Mouse (Mus musculus) lung, embryonic 16.5 days (tissue): ENCODE results near the gene Gm49340. TPM values are rescaled to one million over a fixed set of nuclear protein-coding genes. Genes with fewer than 3 reads are reported as not detected.
A peak's percentile ranks its signal among the peaks of the same experiment; 100 is the strongest.

Experiments
- ATAC-seq: fragments of 200-750 bp; cut with Nextera tagmentation; 2 replicates; pipeline ENCODE4 v1.8.0; 2017; ENCODE audit warnings: low read depth, mild to moderate bottlenecking, moderate library complexity
- H3K27ac ChIP-seq: fragments of 300-500 bp; sonication (generic); 2 replicates; pipeline ENCODE4 v1.5.1; 2014; ENCODE audit warnings: mild to moderate bottlenecking, control low read depth, low read length
- H3K27me3 ChIP-seq: fragments of 300-500 bp; sonication (generic); 2 replicates; pipeline ENCODE4 v1.6.1; 2014; ENCODE audit warnings: low read depth, low read length, mixed read lengths; ENCODE audit not compliant: control insufficient read depth, insufficient read depth
- H3K36me3 ChIP-seq: fragments of 300-500 bp; sonication (generic); 2 replicates; pipeline ENCODE4 v1.6.1; 2014; ENCODE audit warnings: low read length; ENCODE audit not compliant: control insufficient read depth, insufficient read depth
- H3K4me1 ChIP-seq: fragments of 300-500 bp; sonication (generic); replicated peaks from 2 replicates; pipeline ENCODE4 v1.6.1; 2014; ENCODE audit warnings: low read length, mixed read lengths; ENCODE audit not compliant: control insufficient read depth, insufficient read depth
- H3K4me2 ChIP-seq: fragments of 300-500 bp; sonication (generic); 2 replicates; pipeline ENCODE4 v1.6.1; 2014; ENCODE audit warnings: low read depth, low read length, control low read depth
- H3K4me3 ChIP-seq: fragments of 300-500 bp; sonication (generic); 2 replicates; pipeline ENCODE4 v1.5.1; 2014; ENCODE audit warnings: mild to moderate bottlenecking, low read length, control low read depth
- H3K9ac ChIP-seq: fragments of 300-500 bp; sonication (generic); 2 replicates; pipeline ENCODE4 v1.6.1; 2014; ENCODE audit warnings: low read length, control low read depth
- H3K9me3 ChIP-seq: fragments of 300-500 bp; sonication (generic); 2 replicates; pipeline ENCODE4 v1.6.1; 2016; ENCODE audit warnings: low read length; ENCODE audit not compliant: control insufficient read depth
- WGBS: fragments of 180-500 bp; shearing (Covaris S2); extraction: QIAGEN DNeasy Blood & Tissue Kit; methylation state at CpG from one replicate; pipeline ENCODE4 v1.1.7; 2014; 5-methylcytosine and 5-hydroxymethylcytosine counted together
- polyA plus RNA-seq: library from polyadenylated mRNA; unstranded; fragments of >200 nt; fragmentation: Nextera tagmentation; extraction: Ambion mirVana; gene quantifications from 2 replicates; pipeline ENCODE4 v1.2.1, GENCODE M21; 2015

The Gm49340 gene
- not detected in 2 replicates for polyA plus RNA-seq

DNA sequence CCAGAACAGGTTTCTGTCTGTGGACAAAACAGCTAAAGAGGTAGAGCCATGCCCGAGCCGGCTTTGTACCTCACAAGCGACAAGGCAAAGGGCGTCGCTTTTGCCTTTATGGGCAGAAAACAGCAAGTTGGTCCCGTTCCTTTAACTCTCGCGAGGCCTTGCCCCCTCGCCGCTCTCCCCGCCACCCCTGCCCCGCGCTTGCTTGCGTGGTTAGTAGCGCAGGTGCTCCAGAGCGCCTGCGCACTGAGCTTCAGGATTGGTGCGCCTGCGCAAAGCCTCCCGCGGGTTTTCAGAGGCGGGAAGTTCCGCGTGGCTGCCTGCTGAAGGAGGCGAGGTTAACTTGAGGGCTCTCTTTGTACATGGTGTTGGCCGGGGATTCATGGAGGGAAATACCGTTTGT, at the start of gene Gm49340, which contains the start of the genes Aspa and Spata22:
TSS of gene Gm49340 (plus strand) at position 300 of the 400 bp plus-strand sequence.
TSS of gene Aspa (minus strand) at position 155 of the 400 bp plus-strand sequence.
TSS of gene Spata22 (plus strand) at position 300 of the 400 bp plus-strand sequence.
- no peaks in the 10 kb centered on the region; the same call in 1 of the 2 replicates for H3K9me3 ChIP-seq
- WGBS: 70% methylated on average over 27 of the region's 27 CpGs
- peaks cover 7% of the 10 kb centered on the region; the same call in 1 of the 2 replicates for H3K4me1 ChIP-seq
- no peaks in the 10 kb centered on the region for H3K36me3 ChIP-seq
- H3K9ac ChIP-seq: no peak within 1 kb of the TSS
- no peak within 1 kb of the TSS for H3K4me2 ChIP-seq
- H3K27me3 ChIP-seq: no peaks in the 10 kb centered on the region
- H3K4me3 ChIP-seq: no peak within 1 kb of the TSS
- H3K27ac ChIP-seq: no peak within 1 kb of the TSS
- no peak for ATAC-seq

DNA sequence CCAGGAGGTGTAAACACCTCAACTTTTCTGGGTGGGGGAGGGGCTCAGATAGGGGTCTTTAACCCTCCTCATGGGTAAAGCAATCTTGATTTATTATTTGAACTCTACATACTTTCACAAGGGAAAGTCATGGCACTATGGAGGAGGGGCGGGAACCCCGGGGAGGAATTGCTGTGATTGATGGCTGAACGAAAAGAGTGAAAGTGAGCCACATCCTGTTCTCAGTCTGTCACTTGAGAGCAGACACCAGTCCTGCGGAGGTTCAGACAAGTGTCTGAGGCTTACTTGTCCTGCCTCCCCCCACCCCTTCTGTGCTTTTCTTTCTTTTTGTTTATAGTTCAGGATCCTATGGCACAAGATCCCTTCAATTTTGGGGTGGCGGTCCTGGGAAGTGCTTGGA, 48.8 kb upstream of the Gm49340 start:
- WGBS: 27% methylated on average over 5 of the region's 5 CpGs
- no peaks in the 10 kb centered on the region for H3K27me3 ChIP-seq
- H3K36me3 ChIP-seq: no peaks in the 10 kb centered on the region
- H3K9me3 ChIP-seq: no peaks in the 10 kb centered on the region
- no peak overlapping the region for H3K4me3 ChIP-seq
- no peak overlapping the region for H3K4me2 ChIP-seq
- no peak for ATAC-seq
- H3K4me1 ChIP-seq: peaks cover 10% of the 10 kb centered on the region
- H3K27ac ChIP-seq: no peak overlapping the region
- H3K9ac ChIP-seq: no peak overlapping the region

DNA sequence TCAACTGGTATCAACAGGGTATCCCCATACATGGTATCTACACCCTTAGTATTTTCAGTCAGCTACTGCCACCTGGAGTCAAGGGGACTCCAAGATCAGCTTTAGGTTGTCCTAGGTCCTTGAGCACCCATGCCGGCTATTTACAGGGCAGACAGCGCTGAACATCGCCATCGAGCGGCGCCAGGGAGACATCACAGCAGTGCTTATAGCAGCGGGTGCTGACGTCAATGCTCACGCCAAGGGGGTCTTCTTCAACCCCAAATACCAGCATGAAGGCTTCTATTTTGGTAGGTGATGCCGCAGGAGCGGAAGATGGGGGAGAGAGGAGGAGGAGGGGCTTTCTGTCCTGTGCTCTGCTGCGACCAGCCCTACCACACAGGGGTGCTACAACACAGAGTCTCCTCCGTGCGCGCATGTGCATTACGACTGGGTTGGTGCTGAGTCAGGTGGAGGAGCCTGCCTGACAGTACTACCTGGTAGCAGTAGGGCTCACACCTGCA, 48.0 kb upstream of the Gm49340 start:
- H3K9ac ChIP-seq: peak overlapping the region; percentile 48; the same call in 1 of the 2 replicates
- H3K4me1 ChIP-seq: peaks cover 10% of the 10 kb centered on the region
- H3K36me3 ChIP-seq: no peaks in the 10 kb centered on the region
- H3K4me3 ChIP-seq: peak overlapping the region; percentile 39
- H3K27me3 ChIP-seq: no peaks in the 10 kb centered on the region
- H3K27ac ChIP-seq: no peak overlapping the region
- WGBS: 4% methylated on average over 16 of the region's 16 CpGs
- no peaks in the 10 kb centered on the region for H3K9me3 ChIP-seq
- peak; percentile 72 for ATAC-seq
- peak overlapping the region; percentile 65 for H3K4me2 ChIP-seq

DNA sequence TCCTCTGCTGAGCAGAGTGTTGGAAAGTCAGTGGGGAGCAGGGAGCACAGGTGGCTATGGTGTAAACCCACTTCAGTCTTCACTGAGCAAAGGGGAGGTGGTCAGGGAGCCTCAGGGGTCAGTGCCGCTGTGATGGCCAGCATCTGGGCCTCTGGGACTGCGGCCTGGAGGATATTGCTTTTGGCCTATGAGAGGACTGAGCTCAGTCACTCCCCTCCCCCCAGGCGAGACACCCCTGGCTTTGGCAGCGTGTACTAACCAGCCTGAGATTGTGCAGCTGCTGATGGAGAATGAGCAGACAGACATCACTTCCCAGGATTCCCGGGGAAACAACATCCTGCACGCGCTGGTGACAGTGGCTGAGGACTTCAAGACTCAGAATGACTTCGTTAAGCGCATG, 46.2 kb upstream of the Gm49340 start:
- H3K4me2 ChIP-seq: no peak overlapping the region
- no peaks in the 10 kb centered on the region for H3K27me3 ChIP-seq
- peaks cover 10% of the 10 kb centered on the region for H3K4me1 ChIP-seq
- no peak overlapping the region for H3K4me3 ChIP-seq
- H3K9me3 ChIP-seq: no peaks in the 10 kb centered on the region
- 41% methylated on average over 9 of the region's 9 CpGs for WGBS
- ATAC-seq: peak; percentile 84
- H3K9ac ChIP-seq: no peak overlapping the region
- H3K27ac ChIP-seq: peak overlapping the region; percentile 47; the same call in 1 of the 2 replicates
- no peaks in the 10 kb centered on the region for H3K36me3 ChIP-seq

DNA sequence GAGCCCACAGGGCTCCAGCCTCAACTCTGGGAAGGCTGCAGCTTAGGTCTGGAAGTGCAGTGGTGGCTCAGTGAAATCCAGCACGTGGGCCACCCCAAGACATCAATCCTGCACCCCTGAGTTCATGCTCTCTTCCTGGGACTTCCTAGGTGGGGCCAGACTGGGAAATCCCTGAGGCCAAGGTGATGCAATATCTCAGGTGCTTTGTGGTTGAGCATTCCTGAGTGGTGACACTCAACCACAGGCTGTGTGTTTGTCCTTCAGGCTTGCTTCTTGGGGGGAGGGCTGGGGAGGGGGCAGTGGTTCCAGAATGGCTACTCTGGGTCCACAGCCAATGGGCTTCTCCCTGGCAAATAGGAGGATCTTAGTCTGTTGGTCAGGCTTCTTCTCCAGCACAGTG, 45.6 kb upstream of the Gm49340 start:
- Histone ChIP-seq H3K4me2 (no peak overlapping the region), H3K9ac (0 out of 2 replicates have a peak overlapping the region, but pooled peaks have one; percentile 6), H3K4me3 (no peak overlapping the region), H3K9me3 (no peaks in the 10 kb centered on the region), H3K36me3 (no peaks in the 10 kb centered on the region), H3K27ac (peak overlapping the region; percentile 47; the same call in 1 of the 2 replicates), H3K27me3 (no peaks in the 10 kb centered on the region), H3K4me1 (peaks cover 10% of the 10 kb centered on the region)
- peak; percentile 1; the same call in 1 of the 2 replicates for ATAC-seq
- 44% methylated on average over 1 of the region's 1 CpGs for WGBS

DNA sequence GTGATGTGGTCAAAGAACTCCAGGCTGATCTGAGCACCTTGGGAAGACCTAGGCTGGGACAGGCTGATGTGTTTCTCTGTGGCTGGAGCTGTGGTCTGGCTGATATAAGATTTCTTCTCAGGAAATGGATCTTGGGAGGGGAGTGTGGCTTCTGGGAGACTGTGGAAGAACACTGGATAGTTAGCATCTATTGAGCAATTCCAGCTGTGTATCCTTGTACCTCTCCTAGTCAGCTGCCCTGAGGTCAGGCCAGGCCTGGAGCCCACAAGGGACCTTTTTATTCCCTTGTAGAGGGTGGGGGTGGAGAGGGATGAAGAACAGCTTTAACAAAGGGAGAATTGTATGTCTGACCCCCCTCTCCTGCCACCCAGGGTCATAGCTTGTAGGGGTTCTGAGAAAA, 45.2 kb upstream of the Gm49340 start:
- Histone ChIP-seq H3K4me3 (no peak overlapping the region), H3K9me3 (no peaks in the 10 kb centered on the region), H3K27me3 (no peaks in the 10 kb centered on the region), H3K27ac (peak overlapping the region; percentile 47; the same call in 1 of the 2 replicates), H3K4me1 (peaks cover 10% of the 10 kb centered on the region), H3K4me2 (no peak overlapping the region), H3K9ac (no peak overlapping the region), H3K36me3 (no peaks in the 10 kb centered on the region)
- ATAC-seq: peak; percentile 22; the same call in 1 of the 2 replicates

DNA sequence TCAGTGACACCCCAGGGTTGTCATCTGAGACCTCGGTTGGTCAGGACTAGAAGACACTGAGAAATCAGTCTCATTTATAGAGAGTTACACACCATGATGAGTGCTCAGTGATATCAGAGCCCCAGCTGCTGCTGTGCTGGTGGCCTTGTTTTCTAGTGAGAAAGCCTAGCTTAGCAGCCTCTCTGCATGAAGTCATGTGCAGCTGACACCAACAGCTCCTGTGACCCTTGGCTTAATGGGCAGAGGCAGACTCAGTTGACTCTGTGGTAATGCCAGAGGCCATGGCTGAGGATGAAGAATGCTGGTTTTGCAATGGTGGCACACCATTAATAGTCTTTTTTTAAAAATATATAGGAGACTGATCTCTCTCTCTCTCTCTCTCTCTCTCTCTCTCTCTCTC, 39.9 kb upstream of the Gm49340 start:
- ATAC-seq: peak; percentile 64

DNA sequence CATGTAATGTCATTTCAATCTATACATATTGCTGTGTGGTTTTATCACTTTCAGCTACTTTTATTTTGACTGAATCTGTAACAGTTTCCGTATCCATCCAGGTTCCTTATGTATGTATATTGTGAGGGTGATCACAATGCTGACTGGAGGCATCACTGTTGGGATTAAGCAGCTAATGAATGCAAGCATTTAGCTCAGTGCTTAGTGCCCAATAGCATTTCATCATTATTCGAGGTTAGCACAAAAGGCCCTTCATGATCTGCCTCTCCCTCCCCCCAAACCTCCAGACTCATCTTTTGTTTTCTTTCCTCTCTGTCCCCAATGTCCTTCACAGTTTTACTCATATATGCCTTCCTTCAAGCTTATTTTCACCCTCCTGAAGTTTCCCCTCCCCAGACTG, 26.4 kb upstream of the Gm49340 start:
- no peak for ATAC-seq
- Histone ChIP-seq H3K4me2 (no peak overlapping the region), H3K36me3 (no peaks in the 10 kb centered on the region), H3K4me3 (no peak overlapping the region), H3K4me1 (no peaks in the 10 kb centered on the region), H3K9me3 (no peaks in the 10 kb centered on the region), H3K27me3 (no peaks in the 10 kb centered on the region), H3K27ac (no peak overlapping the region), H3K9ac (no peak overlapping the region)
- 61% methylated on average over 2 of the region's 2 CpGs for WGBS

More for the DNA sequence above, 39.9 kb upstream of the Gm49340 start:
- Histone ChIP-seq H3K36me3 (no peaks in the 10 kb centered on the region), H3K4me1 (no peaks in the 10 kb centered on the region), H3K4me3 (no peak overlapping the region), H3K9ac (no peak overlapping the region), H3K27me3 (no peaks in the 10 kb centered on the region), H3K27ac (no peak overlapping the region), H3K4me2 (no peak overlapping the region), H3K9me3 (no peaks in the 10 kb centered on the region)
- WGBS: 69% methylated on average over 1 of the region's 1 CpGs

DNA sequence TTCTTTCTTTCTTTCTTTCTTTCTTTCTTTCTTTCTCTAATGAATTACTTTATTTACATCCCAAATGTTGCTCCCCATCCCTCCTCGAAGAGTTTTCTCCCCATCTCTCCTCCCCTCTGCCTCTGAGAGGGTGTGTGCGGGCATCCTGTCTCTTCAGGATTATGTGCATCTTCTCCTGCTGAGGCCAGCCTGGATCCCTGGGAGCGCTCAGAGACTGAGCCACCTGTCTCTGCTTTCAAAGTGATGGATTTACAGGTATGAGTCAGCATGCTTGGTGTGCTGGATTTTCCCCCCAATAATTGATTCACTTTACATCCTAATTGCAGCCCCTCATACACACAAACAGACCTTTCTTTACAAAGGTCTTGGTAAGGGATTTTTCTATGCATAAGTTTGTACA, 13.6 kb upstream of the Gm49340 start:
- no peak overlapping the region for H3K9ac ChIP-seq
- H3K27ac ChIP-seq: no peak overlapping the region
- H3K4me1 ChIP-seq: no peaks in the 10 kb centered on the region
- no peaks in the 10 kb centered on the region for H3K9me3 ChIP-seq
- ATAC-seq: no peak
- H3K4me2 ChIP-seq: no peak overlapping the region
- no peak overlapping the region for H3K4me3 ChIP-seq
- H3K36me3 ChIP-seq: no peaks in the 10 kb centered on the region
- whole genome bisulfite sequencing: 46% methylated on average over 3 of the region's 3 CpGs
- H3K27me3 ChIP-seq: no peaks in the 10 kb centered on the region
